Mouse (Mus musculus) cerebellum, adult 2 months (tissue): ENCODE results near the gene Lsm5.

Experiments used
- CTCF ChIP-seq: fragments of 200-500 bp; IDR thresholded peaks from 2 replicates; pipeline ENCODE4 v1.5.1; 2011; ENCODE audit warnings: low read depth, mild to moderate bottlenecking, control low read depth, low read length, moderate library complexity, borderline replicate concordance; ENCODE audit not compliant: insufficient read depth
- POLR2A ChIP-seq: fragments of 200-500 bp; IDR thresholded peaks from 2 replicates; pipeline ENCODE4 v1.6.1; 2011; ENCODE audit warnings: low read length, control low read depth, borderline replicate concordance; ENCODE audit not compliant: insufficient read depth

GRCm38 (mm10) chr6:56720877-56721276 lies 16.4 kb upstream of the Lsm5 start:
- TF ChIP-seq POLR2A = no peak
- no peak for TF ChIP-seq CTCF
